Mouse (Mus musculus) forebrain, embryonic 13.5 days (tissue): ENCODE results near the gene Pla2g10. TPM values are rescaled to one million over a fixed set of nuclear protein-coding genes. Genes with fewer than 3 reads are reported as not detected.
"Not testable (repeated sequence)": the region's sequence is repeated elsewhere in the genome, so short reads cannot be mapped to it uniquely, and the experiment has no call there.

Source experiments
- ATAC-seq: fragments of 200-750 bp; cut with Nextera tagmentation; 2 replicates; pipeline ENCODE4 v1.8.0; 2017
- H3K27ac ChIP-seq: fragments of 300-500 bp; sonication (generic); 2 replicates; pipeline ENCODE4 v1.5.1; 2015; ENCODE audit warnings: inconsistent platforms, mild to moderate bottlenecking, moderate library complexity
- H3K27me3 ChIP-seq: fragments of 300-500 bp; sonication (generic); 2 replicates; pipeline ENCODE4 v1.6.1; 2015; ENCODE audit warnings: mild to moderate bottlenecking, inconsistent platforms
- H3K36me3 ChIP-seq: fragments of 300-500 bp; sonication (generic); 2 replicates; pipeline ENCODE4 v1.6.1; 2015; ENCODE audit warnings: mild to moderate bottlenecking, inconsistent platforms; ENCODE audit not compliant: poor library complexity, severe bottlenecking
- H3K4me1 ChIP-seq: fragments of 300-500 bp; sonication (generic); 2 replicates; pipeline ENCODE4 v1.6.1; 2015; ENCODE audit warnings: inconsistent platforms
- H3K4me2 ChIP-seq: fragments of 300-500 bp; sonication (generic); 2 replicates; pipeline ENCODE4 v1.6.1; 2015; ENCODE audit warnings: inconsistent platforms, mild to moderate bottlenecking, moderate library complexity
- H3K4me3 ChIP-seq: fragments of 300-500 bp; sonication (generic); 2 replicates; pipeline ENCODE4 v1.5.1; 2015; ENCODE audit warnings: mild to moderate bottlenecking, inconsistent platforms
- H3K9ac ChIP-seq: fragments of 300-500 bp; sonication (generic); 2 replicates; pipeline ENCODE4 v1.6.1; 2015; ENCODE audit warnings: mild to moderate bottlenecking, inconsistent platforms
- H3K9me3 ChIP-seq: fragments of 300-500 bp; sonication (generic); replicated peaks from 2 replicates; pipeline ENCODE4 v1.6.1; 2016; ENCODE audit warnings: inconsistent platforms
- WGBS: fragments of 180-500 bp; shearing (Covaris S2); methylation state at CpG from one replicate; pipeline ENCODE4 v1.1.7; 2015; 5-methylcytosine and 5-hydroxymethylcytosine counted together
- polyA plus RNA-seq: library from polyadenylated mRNA; unstranded; fragments of >200 nt; fragmentation: Nextera tagmentation; extraction: Ambion mirVana; gene quantifications from 2 replicates; pipeline ENCODE4 v1.2.1, GENCODE M21; 2015

Gene Pla2g10
- polyA plus RNA-seq, 1 experiment from 2014 or later: 0.53 TPM

- Histone ChIP-seq H3K4me2 (no peak overlapping the region), H3K9ac (no peak overlapping the region), H3K9me3 (no peaks in the 10 kb centered on the region), H3K4me1 (no peaks in the 10 kb centered on the region), H3K27ac (no peak overlapping the region), H3K27me3 (no peaks in the 10 kb centered on the region), H3K4me3 (no peak overlapping the region), H3K36me3 (no peaks in the 10 kb centered on the region)
- ATAC-seq: no peak
- 91% methylated on average over 2 of the region's 2 CpGs for WGBS
Measured at GRCm38 (mm10) chr16:13716821-13717553, 13.8 kb downstream of the Pla2g10 start.

GRCm38 (mm10) chr16:13714910-13715309, 15.9 kb downstream of the Pla2g10 start:
- Histone ChIP-seq H3K4me2 (no peak overlapping the region), H3K9me3 (no peaks in the 10 kb centered on the region), H3K4me1 (no peaks in the 10 kb centered on the region), H3K4me3 (no peak overlapping the region), H3K9ac (no peak overlapping the region), H3K27me3 (no peaks in the 10 kb centered on the region), H3K36me3 (no peaks in the 10 kb centered on the region), H3K27ac (no peak overlapping the region)
- WGBS: 87% methylated on average over 3 of the region's 3 CpGs
- ATAC-seq: no peak

GRCm38 (mm10) chr16:13704676-13705075, 26.1 kb downstream of the Pla2g10 start:
- no peak overlapping the region for H3K4me3 ChIP-seq
- no peak for ATAC-seq
- H3K9me3 ChIP-seq: no peaks in the 10 kb centered on the region
- H3K4me2 ChIP-seq: no peak overlapping the region
- no peaks in the 10 kb centered on the region for H3K27me3 ChIP-seq
- no peaks in the 10 kb centered on the region for H3K4me1 ChIP-seq
- H3K9ac ChIP-seq: no peak overlapping the region
- peaks cover 52% of the 10 kb centered on the region for H3K36me3 ChIP-seq
- WGBS: 95% methylated on average over 10 of the region's 10 CpGs
- H3K27ac ChIP-seq: no peak overlapping the region

DNA sequence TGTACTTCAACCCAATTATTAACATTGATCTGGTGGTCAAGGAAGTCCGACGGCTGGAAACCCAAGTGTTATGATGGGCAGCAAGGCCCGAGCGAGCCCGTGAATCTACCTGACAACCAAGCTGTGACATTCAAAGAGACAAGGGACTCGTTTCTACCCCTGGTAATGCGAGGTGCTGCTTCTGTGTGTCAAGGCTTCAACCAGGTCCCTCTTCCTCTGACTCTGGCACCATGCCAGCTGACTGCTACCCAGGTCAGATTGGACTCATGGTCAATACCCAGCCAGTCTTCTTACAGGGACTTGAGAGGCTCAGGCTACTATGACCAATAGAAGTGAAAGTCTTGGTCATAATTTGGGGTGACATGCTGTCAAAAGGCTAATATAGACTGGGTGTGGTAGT, 28.6 kb downstream of the Pla2g10 start:
- H3K27ac ChIP-seq: no peak overlapping the region
- no peaks in the 10 kb centered on the region for H3K9me3 ChIP-seq
- H3K27me3 ChIP-seq: no peaks in the 10 kb centered on the region
- no peak overlapping the region for H3K4me2 ChIP-seq
- no peak for ATAC-seq
- H3K4me1 ChIP-seq: no peaks in the 10 kb centered on the region
- WGBS: 96% methylated on average over 7 of the region's 7 CpGs
- peaks cover 77% of the 10 kb centered on the region for H3K36me3 ChIP-seq
- H3K9ac ChIP-seq: no peak overlapping the region
- no peak overlapping the region for H3K4me3 ChIP-seq

- WGBS: 87% methylated on average over 7 of the region's 7 CpGs
- no peak for ATAC-seq
- Histone ChIP-seq H3K4me2 (no peak overlapping the region), H3K4me1 (no peaks in the 10 kb centered on the region), H3K36me3 (peaks cover 89% of the 10 kb centered on the region), H3K27ac (no peak overlapping the region), H3K9ac (no peak overlapping the region), H3K9me3 (no peaks in the 10 kb centered on the region), H3K4me3 (no peak overlapping the region), H3K27me3 (no peaks in the 10 kb centered on the region)
Measured at GRCm38 (mm10) chr16:13698998-13699397, 31.8 kb downstream of the Pla2g10 start.

- H3K9ac ChIP-seq: no peak overlapping the region
- H3K27me3 ChIP-seq: no peaks in the 10 kb centered on the region
- no peak overlapping the region for H3K4me2 ChIP-seq
- no peak for ATAC-seq
- no peak overlapping the region for H3K4me3 ChIP-seq
- H3K9me3 ChIP-seq: no peaks in the 10 kb centered on the region
- 93% methylated on average over 3 of the region's 3 CpGs for WGBS
- H3K36me3 ChIP-seq: peaks cover 35% of the 10 kb centered on the region
- H3K27ac ChIP-seq: no peak overlapping the region
- no peaks in the 10 kb centered on the region for H3K4me1 ChIP-seq
Measured at GRCm38 (mm10) chr16:13678601-13679319, 52.0 kb downstream of the Pla2g10 start.

GRCm38 (mm10) chr16:13674511-13674910, 56.3 kb downstream of the Pla2g10 start:
- 95% methylated on average over 3 of the region's 3 CpGs for WGBS
- Histone ChIP-seq H3K4me3 (no peak overlapping the region), H3K9me3 (no peaks in the 10 kb centered on the region), H3K27ac (no peak overlapping the region), H3K27me3 (no peaks in the 10 kb centered on the region), H3K4me2 (no peak overlapping the region), H3K9ac (no peak overlapping the region), H3K36me3 (peaks cover 26% of the 10 kb centered on the region), H3K4me1 (peaks cover 11% of the 10 kb centered on the region)
- no peak for ATAC-seq

DNA sequence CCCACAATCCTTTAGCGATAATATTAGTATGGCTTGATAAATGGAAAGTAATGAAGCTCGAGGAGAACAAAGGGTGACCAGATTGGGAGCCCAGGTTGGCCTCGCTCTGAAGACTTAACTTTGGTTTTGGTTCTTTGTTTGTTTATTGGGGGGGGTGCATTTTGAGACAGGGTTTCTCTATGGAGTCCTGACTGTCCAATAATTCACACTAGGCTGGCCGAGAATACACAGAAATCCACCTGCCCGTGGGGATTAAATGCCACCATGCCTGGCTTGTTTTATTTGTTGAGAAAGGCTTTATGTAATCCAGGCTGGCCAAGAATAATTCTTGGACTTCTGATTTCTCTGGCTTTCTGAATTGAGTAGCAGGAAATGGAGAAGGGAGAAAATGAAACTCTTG, 57.7 kb downstream of the Pla2g10 start:
- Histone ChIP-seq H3K4me3 (peak overlapping the region; percentile 96), H3K27me3 (no peaks in the 10 kb centered on the region), H3K4me1 (peaks cover 11% of the 10 kb centered on the region), H3K4me2 (peak overlapping the region; percentile 87), H3K9ac (0 out of 2 replicates have a peak overlapping the region, but pooled peaks have one; percentile 98), H3K36me3 (peaks cover 19% of the 10 kb centered on the region), H3K9me3 (no peaks in the 10 kb centered on the region), H3K27ac (no peak overlapping the region)
- ATAC-seq: no peak
- 67% methylated on average over 5 of the region's 5 CpGs for WGBS

DNA sequence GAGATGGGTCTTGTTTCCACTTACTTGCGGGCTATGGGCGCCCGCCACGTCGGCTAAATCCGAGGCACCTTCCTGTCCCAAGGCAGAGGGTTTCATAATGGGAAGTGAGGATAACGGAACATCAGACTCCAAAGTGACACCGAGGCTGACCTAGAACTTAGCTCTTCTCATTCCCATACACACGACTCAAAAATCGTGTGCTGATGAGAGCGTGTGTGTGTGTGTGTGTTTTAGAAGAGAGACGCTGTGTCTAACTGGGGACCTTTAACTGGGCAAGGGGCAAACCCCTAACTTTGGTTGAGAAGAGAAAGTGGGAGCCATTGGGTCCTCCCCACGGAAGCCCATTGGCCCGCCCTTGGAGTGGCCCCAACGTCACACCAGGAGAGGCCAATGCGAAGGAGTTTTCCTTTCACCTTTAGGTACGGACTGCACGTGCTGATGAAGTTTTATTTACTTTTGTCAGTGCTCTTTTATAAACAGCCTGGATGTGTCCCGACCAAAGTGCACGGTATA, 58.3 kb downstream of the Pla2g10 start:
- Histone ChIP-seq H3K27me3 (no peaks in the 10 kb centered on the region), H3K27ac (peak overlapping the region; percentile 76), H3K9me3 (no peaks in the 10 kb centered on the region), H3K4me3 (peak overlapping the region; percentile 96), H3K4me1 (peaks cover 13% of the 10 kb centered on the region), H3K36me3 (peaks cover 12% of the 10 kb centered on the region), H3K4me2 (peak overlapping the region; percentile 87), H3K9ac (peak overlapping the region; percentile 98)
- 3% methylated on average over 20 of the region's 20 CpGs for WGBS
- ATAC-seq: peak; percentile 19; the same call in 1 of the 2 replicates

DNA sequence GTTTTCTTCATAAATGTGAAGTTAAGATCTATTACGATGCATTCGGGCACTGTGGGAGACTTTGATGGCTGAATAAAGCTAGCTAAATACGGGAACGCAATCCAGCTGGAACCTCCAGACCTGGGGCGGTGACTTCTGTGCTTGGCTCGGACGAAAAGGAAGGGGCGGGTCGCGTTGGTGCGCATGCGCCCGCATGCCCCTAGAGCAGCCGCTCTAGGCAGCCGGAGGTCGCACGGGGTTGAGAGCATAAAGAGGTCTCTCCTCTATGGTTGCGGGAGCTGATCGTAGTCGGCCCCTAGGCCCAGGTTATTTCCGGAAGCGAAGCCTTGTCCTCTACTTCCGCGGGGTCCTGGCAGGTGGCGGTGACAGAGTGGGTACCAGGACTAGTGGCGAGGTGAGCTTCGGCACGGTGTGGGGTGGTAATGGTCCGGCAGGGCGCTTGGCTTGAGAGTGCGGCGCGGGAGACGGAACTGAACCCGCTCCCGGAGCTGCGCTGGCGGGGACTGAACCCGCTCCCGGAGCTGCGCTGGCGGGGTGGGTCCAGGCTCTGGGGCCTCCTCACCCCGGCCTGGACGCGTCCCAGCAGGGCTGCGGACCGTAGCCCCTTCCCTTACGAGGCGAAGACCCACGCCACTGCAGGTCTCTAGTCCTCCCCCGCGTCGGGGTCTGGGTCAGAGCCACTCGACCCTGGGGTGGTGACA, 58.9 kb downstream of the Pla2g10 start, which contains the start of the genes Bfar and 3110001I22Rik:
Bfar (plus strand) TSS at position 174 of the 701 bp plus-strand sequence.
3110001I22Rik (plus strand) TSS at position 245 of the 701 bp plus-strand sequence.
- peak within 1 kb of the TSS; percentile 87 for H3K4me2 ChIP-seq
- 0% methylated on average over 54 of the region's 54 CpGs for WGBS
- peaks cover 6% of the 10 kb centered on the region for H3K36me3 ChIP-seq
- H3K9me3 ChIP-seq: no peaks in the 10 kb centered on the region
- ATAC-seq: peak; percentile 93
- no peaks in the 10 kb centered on the region for H3K27me3 ChIP-seq
- peak within 1 kb of the TSS; percentile 96 for H3K4me3 ChIP-seq
- peak within 1 kb of the TSS; percentile 98 for H3K9ac ChIP-seq
- H3K4me1 ChIP-seq: peaks cover 19% of the 10 kb centered on the region
- H3K27ac ChIP-seq: peak within 1 kb of the TSS; percentile 76

DNA sequence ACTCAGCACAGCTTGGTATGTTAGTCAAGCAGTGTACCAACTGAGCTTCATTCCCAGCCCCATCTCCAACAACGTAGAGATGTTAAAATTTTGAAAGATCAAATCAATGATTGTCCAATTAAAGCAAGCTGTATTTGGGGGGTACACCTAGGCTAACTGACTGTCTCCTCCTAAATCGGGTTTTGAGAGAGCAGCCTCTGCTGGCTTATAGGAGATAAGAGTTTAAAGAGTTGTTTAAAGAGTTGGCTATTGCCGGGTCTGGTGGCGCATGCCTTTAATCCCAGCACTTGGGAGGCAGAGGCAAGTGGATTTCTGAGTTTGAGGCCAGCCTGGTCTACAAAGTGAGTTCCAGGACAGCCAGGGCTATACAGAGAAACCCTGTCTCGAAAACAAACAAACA, 59.9 kb downstream of the Pla2g10 start:
- WGBS: 83% methylated on average over 5 of the region's 5 CpGs
- H3K27ac ChIP-seq, H3K9me3 ChIP-seq, H3K36me3 ChIP-seq, ATAC-seq, H3K27me3 ChIP-seq, H3K9ac ChIP-seq: not testable (repeated sequence)
- peaks cover 19% of the 10 kb centered on the region for H3K4me1 ChIP-seq
- H3K4me2 ChIP-seq: peak overlapping the region; percentile 87
- H3K4me3 ChIP-seq: peak overlapping the region; percentile 96

DNA sequence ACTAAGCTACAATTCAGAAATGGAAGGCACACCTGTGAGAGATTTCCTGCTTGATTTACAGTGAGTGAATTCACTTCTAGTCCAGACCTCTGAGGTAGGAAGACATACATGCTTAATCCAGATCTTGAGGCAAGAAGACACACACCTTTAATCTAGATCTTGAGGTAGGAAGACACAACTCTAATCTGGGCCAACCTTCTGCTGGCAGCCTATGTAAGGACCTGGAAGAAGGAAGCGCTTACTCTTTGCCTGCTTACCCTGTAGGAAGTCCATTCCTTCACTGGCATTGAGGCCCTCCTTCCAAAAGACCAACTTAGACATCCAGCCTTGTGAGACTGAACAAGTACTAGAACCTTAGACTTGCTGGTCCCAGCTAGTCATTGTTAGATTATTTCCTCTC, 61.5 kb downstream of the Pla2g10 start:
- peaks cover 19% of the 10 kb centered on the region for H3K4me1 ChIP-seq
- H3K27me3 ChIP-seq: no peaks in the 10 kb centered on the region
- H3K4me3 ChIP-seq: no peak overlapping the region
- WGBS: 80% methylated on average over 1 of the region's 1 CpGs
- H3K36me3 ChIP-seq: peaks cover 14% of the 10 kb centered on the region
- H3K9ac ChIP-seq: no peak overlapping the region
- H3K4me2 ChIP-seq: no peak overlapping the region
- ATAC-seq: no peak
- H3K27ac ChIP-seq: no peak overlapping the region
- no peaks in the 10 kb centered on the region for H3K9me3 ChIP-seq
